Mouse (Mus musculus): Measurements from ENCODE around the gene Rbfox2. TPM values are rescaled to one million over a fixed set of nuclear protein-coding genes. Genes with fewer than 3 reads are reported as not detected.
A peak's percentile ranks its signal among the peaks of the same experiment; 100 is the strongest.

The Rbfox2 gene
- 18.7 and 20.3 TPM in 2 replicates for polyA plus RNA-seq (2012; rRNA removed)

DNA sequence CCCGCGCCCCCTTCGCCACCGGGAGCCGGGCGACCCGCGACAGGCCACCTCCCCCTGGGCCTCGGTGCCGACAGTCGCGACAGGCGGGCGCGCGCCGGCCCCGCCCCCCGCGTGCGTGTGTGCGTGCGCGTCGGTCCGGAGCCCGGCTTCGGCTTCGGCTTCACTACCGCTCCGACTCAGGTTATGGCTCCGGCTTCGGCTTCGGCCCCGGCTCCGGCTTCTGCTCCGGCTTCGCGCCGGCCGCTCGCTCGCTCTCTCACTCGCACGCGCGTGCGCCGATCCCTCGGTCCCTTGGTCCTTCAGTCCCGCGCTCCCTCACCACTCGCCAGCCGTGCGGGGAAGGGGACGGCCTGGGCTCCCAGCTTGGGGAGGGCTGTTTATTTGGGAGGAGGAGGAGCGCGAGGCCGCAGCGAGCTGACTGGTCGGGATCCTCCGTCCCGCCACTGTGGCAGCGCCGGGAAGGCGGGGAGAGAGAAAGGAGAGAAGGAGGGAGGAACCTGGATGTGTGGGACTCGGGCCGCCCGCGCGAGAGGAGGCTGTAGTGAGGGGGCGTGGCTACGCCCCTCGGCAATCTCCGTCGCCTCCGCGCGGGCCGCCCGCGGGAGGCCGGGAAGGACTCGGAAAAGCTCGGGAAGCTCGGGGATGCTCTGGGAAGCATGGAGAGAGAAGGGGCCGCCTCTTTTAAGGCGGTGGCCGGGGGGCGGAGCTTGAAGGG is at the start of gene Rbfox2:
Gene Rbfox2, minus strand, starts transcription at position 458 of the 715 bp plus-strand sequence.
- DNase-seq: peak; percentile 97
- Histone ChIP-seq H3K27me3 (replicated peaks; ENCODE audit: control insufficient read depth, insufficient read depth, low read length) (no peaks in the 10 kb centered on the region), H3K4me3 (ENCODE audit: insufficient read depth, low read depth, low read length) (peak within 1 kb of the TSS; percentile 80), H3K36me3 (ENCODE audit: control insufficient read depth, insufficient read depth, low read length) (no peaks in the 10 kb centered on the region), H3K27ac (ENCODE audit: insufficient read depth, low read depth, low read length) (peak within 1 kb of the TSS; percentile 77), H3K4me1 (ENCODE audit: control insufficient read depth, insufficient read depth, low read length) (no peaks in the 10 kb centered on the region; the same call in 1 of the 2 replicates)
- TF ChIP-seq CTCF (conservative IDR thresholded peaks at IDR 0.05; ENCODE audit: insufficient read depth, insufficient read length, low read depth, low read length) (no peak), POLR2A (IDR thresholded peaks at IDR 0.05; ENCODE audit: low read depth, low read length) (no peak)
- WGBS: under 1% methylated on average over 90 of the region's 90 CpGs

DNA sequence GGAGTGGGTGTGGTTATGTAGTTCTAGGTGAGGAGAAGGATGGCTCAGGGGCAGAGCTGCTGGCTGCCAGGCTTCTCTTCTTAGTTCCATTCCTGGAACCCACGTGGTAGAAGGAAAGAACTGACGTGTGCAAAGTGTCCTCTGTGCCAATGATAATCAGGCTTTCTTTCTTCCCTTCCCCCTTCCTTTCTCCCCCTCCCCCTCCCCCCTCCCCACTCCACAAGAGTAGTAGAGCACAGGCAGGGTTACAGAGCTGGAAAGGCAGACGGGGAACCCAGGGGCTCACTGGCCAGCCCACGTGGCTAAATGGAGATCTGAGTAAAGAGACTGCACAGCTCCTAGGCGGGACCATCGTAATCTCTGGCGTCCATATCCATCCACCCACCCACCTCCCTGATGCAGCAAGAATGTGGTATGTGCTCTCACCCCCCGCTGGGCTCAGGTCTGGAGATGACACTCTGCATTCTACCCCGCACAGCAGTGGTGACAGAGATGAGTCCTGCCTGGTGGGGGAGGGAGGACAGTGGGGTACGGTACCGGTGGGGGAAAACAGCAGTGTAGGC is 49.5 kb upstream of the Rbfox2 start:
- no peaks in the 10 kb centered on the region for H3K36me3 ChIP-seq (ENCODE audit: control insufficient read depth, insufficient read depth, low read length)
- no peak for TF ChIP-seq CTCF (conservative IDR thresholded peaks at IDR 0.05; ENCODE audit: insufficient read depth, insufficient read length, low read depth, low read length)
- TF ChIP-seq POLR2A (IDR thresholded peaks at IDR 0.05; ENCODE audit: low read depth, low read length): no peak
- H3K4me1 ChIP-seq (ENCODE audit: control insufficient read depth, insufficient read depth, low read length): 0 out of 2 replicates have a peak, but pooled peaks cover 4% of the 10 kb centered on the region
- H3K4me3 ChIP-seq (ENCODE audit: insufficient read depth, low read depth, low read length): no peak overlapping the region
- H3K27me3 ChIP-seq (replicated peaks; ENCODE audit: control insufficient read depth, insufficient read depth, low read length): no peaks in the 10 kb centered on the region
- H3K27ac ChIP-seq (ENCODE audit: insufficient read depth, low read depth, low read length): no peak overlapping the region
- WGBS: 32% methylated on average over 11 of the region's 11 CpGs
- no peak for DNase-seq

DNA sequence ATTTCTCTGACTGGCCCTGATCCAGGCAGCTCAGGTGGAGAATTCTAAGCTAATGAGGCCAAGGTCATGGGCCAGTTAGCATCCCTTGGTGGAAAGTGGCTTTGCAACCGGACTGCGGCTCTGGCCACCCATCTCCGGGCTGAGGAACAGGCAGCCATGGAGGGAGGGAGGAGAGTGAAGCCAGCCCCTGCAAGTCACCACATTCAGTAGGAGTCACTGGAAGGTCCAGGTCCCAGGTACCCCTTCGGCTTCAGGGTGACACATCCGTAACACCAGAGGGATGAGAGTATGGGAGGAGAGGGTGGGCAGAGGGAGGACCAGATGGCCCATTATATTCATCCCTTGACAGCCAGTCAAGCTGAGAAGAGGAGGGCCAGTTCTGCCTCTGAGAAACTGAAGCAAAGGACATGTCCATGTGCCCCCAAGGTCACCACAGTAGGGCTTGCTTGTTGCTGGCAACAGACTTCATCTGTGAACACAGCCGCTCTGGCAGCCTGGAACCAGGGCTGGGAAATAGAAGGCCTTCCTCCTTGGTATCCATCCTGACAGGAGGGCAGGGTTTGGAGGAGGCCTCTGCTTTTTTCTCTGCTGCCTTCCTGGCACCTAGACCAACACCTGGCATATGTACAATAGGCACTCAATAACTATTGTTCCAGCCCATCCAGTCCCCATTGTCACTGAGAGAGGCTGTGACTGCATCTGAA is 48.2 kb upstream of the Rbfox2 start:
- no peak overlapping the region for H3K4me3 ChIP-seq (ENCODE audit: insufficient read depth, low read depth, low read length)
- 0 out of 2 replicates have a peak, but pooled peaks cover 4% of the 10 kb centered on the region for H3K4me1 ChIP-seq (ENCODE audit: control insufficient read depth, insufficient read depth, low read length)
- no peak for TF ChIP-seq CTCF (conservative IDR thresholded peaks at IDR 0.05; ENCODE audit: insufficient read depth, insufficient read length, low read depth, low read length)
- TF ChIP-seq POLR2A (IDR thresholded peaks at IDR 0.05; ENCODE audit: low read depth, low read length): no peak
- no peaks in the 10 kb centered on the region for H3K36me3 ChIP-seq (ENCODE audit: control insufficient read depth, insufficient read depth, low read length)
- WGBS: 57% methylated on average over 6 of the region's 6 CpGs
- DNase-seq: no peak
- H3K27ac ChIP-seq (ENCODE audit: insufficient read depth, low read depth, low read length): no peak overlapping the region
- H3K27me3 ChIP-seq (replicated peaks; ENCODE audit: control insufficient read depth, insufficient read depth, low read length): no peaks in the 10 kb centered on the region

DNA sequence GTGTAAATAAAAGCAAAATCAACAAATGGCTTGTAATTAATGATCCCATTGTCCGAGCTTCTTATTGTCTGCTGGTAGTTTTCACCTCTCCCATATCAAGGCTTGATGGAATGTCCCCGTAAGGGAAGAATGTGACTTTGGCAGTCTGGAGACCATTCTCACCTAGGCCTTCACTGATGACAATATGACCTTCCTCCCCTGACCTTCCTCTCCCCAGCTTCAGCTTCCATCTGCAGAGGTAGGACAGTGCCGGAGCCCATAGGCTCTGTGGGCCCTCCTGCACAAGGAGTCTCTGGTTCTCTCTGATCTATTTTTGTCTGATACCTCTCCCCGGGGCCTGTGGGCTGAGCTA is 47.7 kb upstream of the Rbfox2 start:
- 57% methylated on average over 4 of the region's 4 CpGs for WGBS
- Histone ChIP-seq H3K4me1 (ENCODE audit: control insufficient read depth, insufficient read depth, low read length) (0 out of 2 replicates have a peak, but pooled peaks cover 4% of the 10 kb centered on the region), H3K27ac (ENCODE audit: insufficient read depth, low read depth, low read length) (no peak overlapping the region)

DNA sequence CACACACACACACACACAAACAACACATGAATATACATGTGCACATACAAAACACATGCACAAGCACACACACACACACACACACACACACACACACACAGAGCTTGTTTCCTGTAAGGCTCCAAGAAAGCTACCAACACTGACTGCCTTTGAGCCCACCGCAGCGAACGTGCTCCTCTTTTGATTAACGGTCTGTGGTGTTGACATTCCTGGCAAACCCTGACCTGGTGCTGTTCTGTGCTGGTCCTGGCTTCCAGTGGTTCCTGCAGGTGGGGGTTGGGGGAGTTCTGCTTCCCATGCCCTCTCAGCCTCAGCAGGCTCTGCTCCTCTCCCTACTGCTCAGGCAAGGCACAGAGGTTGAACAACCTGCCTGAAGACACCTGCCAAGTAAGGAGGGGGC is 47.0 kb upstream of the Rbfox2 start:
- Histone ChIP-seq H3K27me3 (replicated peaks; ENCODE audit: control insufficient read depth, insufficient read depth, low read length) (no peaks in the 10 kb centered on the region), H3K27ac (ENCODE audit: insufficient read depth, low read depth, low read length) (no peak overlapping the region), H3K4me3 (ENCODE audit: insufficient read depth, low read depth, low read length) (no peak overlapping the region), H3K36me3 (ENCODE audit: control insufficient read depth, insufficient read depth, low read length) (no peaks in the 10 kb centered on the region), H3K4me1 (ENCODE audit: control insufficient read depth, insufficient read depth, low read length) (0 out of 2 replicates have a peak, but pooled peaks cover 4% of the 10 kb centered on the region)
- DNase-seq: no peak
- no peak for TF ChIP-seq CTCF (conservative IDR thresholded peaks at IDR 0.05; ENCODE audit: insufficient read depth, insufficient read length, low read depth, low read length)
- TF ChIP-seq POLR2A (IDR thresholded peaks at IDR 0.05; ENCODE audit: low read depth, low read length): no peak
- WGBS: 23% methylated on average over 4 of the region's 4 CpGs

More for the DNA sequence above, 47.7 kb upstream of the Rbfox2 start:
- H3K4me3 ChIP-seq (ENCODE audit: insufficient read depth, low read depth, low read length): no peak overlapping the region
- DNase-seq: no peak
- H3K27me3 ChIP-seq (replicated peaks; ENCODE audit: control insufficient read depth, insufficient read depth, low read length): no peaks in the 10 kb centered on the region
- no peaks in the 10 kb centered on the region for H3K36me3 ChIP-seq (ENCODE audit: control insufficient read depth, insufficient read depth, low read length)
- no peak for TF ChIP-seq POLR2A (IDR thresholded peaks at IDR 0.05; ENCODE audit: low read depth, low read length)
- no peak for TF ChIP-seq CTCF (conservative IDR thresholded peaks at IDR 0.05; ENCODE audit: insufficient read depth, insufficient read length, low read depth, low read length)

DNA sequence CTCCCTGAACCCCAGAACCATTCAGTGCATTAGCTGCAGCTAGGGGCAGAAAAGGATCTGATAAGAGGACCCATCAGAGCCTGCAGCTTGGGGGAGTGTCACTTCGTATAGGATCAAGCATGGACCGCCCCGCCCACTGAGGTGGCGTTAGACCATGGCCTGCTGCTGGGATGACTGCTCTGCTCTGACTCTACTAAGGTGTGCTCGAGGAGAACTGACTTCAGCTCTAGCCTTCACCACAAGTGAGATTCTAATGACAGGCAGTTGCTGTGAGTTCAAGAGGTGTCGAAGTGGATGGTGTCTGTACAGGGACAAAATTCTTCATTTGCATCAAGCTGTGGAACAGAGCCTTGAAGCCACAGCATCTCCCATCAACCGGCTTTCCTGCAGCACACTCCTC is 46.1 kb upstream of the Rbfox2 start:
- no peaks in the 10 kb centered on the region for H3K36me3 ChIP-seq (ENCODE audit: control insufficient read depth, insufficient read depth, low read length)
- DNase-seq: no peak
- H3K27ac ChIP-seq (ENCODE audit: insufficient read depth, low read depth, low read length): no peak overlapping the region
- H3K4me1 ChIP-seq (ENCODE audit: control insufficient read depth, insufficient read depth, low read length): 0 out of 2 replicates have a peak, but pooled peaks cover 4% of the 10 kb centered on the region
- TF ChIP-seq CTCF (conservative IDR thresholded peaks at IDR 0.05; ENCODE audit: insufficient read depth, insufficient read length, low read depth, low read length): no peak
- no peak for TF ChIP-seq POLR2A (IDR thresholded peaks at IDR 0.05; ENCODE audit: low read depth, low read length)
- H3K4me3 ChIP-seq (ENCODE audit: insufficient read depth, low read depth, low read length): no peak overlapping the region
- WGBS: 74% methylated on average over 7 of the region's 7 CpGs
- H3K27me3 ChIP-seq (replicated peaks; ENCODE audit: control insufficient read depth, insufficient read depth, low read length): no peaks in the 10 kb centered on the region

DNA sequence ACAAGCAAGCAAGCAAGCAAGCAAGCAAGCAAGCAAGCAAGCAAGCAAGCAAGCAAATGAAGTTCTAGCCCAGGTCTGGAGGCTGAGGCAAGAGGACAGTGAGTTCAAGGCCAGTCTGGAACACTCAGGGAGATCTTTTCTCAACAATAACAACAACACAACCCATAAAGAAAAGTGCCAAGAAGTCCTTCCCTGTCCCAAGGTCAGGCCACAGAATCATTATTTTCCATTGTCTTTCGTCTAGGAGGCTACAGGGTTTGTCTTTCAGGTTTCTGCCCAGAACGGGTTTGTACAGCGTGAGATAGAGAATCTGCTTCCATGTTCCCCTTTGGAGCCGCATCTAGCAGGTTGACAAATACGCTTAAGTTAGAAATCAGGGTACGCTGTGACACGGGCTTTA is 43.3 kb upstream of the Rbfox2 start:
- Histone ChIP-seq H3K27me3 (replicated peaks; ENCODE audit: control insufficient read depth, insufficient read depth, low read length) (no peaks in the 10 kb centered on the region), H3K4me1 (ENCODE audit: control insufficient read depth, insufficient read depth, low read length) (0 out of 2 replicates have a peak, but pooled peaks cover 4% of the 10 kb centered on the region), H3K27ac (ENCODE audit: insufficient read depth, low read depth, low read length) (no peak overlapping the region), H3K36me3 (ENCODE audit: control insufficient read depth, insufficient read depth, low read length) (no peaks in the 10 kb centered on the region), H3K4me3 (ENCODE audit: insufficient read depth, low read depth, low read length) (no peak overlapping the region)
- 91% methylated on average over 7 of the region's 7 CpGs for WGBS
- DNase-seq: no peak
- TF ChIP-seq CTCF (conservative IDR thresholded peaks at IDR 0.05; ENCODE audit: insufficient read depth, insufficient read length, low read depth, low read length) (no peak), POLR2A (IDR thresholded peaks at IDR 0.05; ENCODE audit: low read depth, low read length) (no peak)
